Mouse (Mus musculus) liver, postnatal 0 days (tissue): ENCODE measurements around the gene Ppp2ca.

Experiments used
- CTCF ChIP-seq: sonication (generic); IDR thresholded peaks from 2 replicates; pipeline ENCODE4 v1.5.1; 2016; ENCODE audit warnings: antibody characterized with exemption, low read depth
- EP300 ChIP-seq: IDR thresholded peaks from 2 replicates; pipeline ENCODE4 v1.6.1; 2016; ENCODE audit warnings: antibody characterized with exemption, low read depth, mild to moderate bottlenecking

DNA sequence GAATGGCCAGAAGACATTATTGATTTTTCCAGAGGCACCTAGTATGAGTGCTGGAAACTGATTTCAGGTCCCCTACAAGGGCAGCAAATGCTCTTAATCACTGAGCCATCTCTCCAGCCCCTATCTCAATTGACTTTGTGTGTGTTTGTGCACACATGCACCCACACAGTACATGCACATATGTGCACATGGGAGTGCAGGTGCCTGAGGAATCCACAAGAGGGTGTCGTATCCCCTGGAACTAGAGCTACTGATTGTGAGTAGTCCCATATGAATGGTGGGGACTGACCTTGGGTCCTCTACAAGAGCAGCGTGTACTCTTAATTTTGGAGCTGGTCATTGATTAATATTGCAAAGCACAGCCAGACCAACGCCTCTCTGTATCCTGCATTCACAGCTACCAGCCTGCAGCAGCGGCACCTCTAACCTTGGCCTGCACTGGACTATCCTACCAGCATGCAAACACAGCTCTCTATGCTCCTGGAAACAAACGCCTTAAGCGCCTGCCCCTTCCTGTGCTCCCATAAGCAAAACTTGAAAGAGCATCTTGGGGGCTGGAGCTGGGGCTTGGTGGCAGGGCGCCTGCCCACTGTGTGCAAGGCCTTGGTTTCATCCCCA, 32.1 kb downstream of the Ppp2ca start:
- TF ChIP-seq CTCF = peak; percentile 40
- no peak for TF ChIP-seq EP300
